ENCODE assay signal across 23 mouse cellular contexts in the genomic region with DNA sequence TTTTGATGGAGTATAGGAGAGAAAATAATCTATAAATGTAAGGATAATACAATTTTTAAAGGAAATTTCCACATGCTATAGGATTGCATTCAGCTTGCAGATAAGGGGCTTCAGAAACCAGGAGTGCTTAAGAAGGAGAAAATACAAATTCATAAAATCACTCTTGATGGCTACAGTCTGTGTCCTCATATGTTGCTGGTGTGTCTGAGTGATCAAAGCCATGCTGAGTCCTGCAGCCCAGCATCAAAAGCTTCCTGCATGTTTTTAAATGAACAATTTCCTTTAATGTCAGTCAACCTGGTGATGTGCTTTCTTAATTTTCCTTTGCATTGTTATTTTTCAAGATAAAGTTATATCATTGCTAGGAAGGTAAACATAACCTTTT.
A peak's percentile ranks its signal among the peaks of the same experiment; 100 is the strongest.
DNase-seq lines count a peak whose midpoint lies in the region; ATAC-seq and TF ChIP-seq lines count a peak whose summit lies in the region.
"Had no signal": no experiment of that assay in that cellular context is flagged by ENCODE, and none has a peak within 500 bp of the region (broad histone marks: within the 10 kb centered on the region; RNA-seq: fewer than 3 reads in every experiment).

No protein-coding gene starts in this region.

- no peak overlapping the region for H3K27ac ChIP-seq in forebrain, embryonic 11.5 days (ENCODE audit: low read depth, low read length)
- H3K27ac ChIP-seq in forebrain, embryonic 12.5 days = no peak overlapping the region
- H3K27ac ChIP-seq in hindbrain, embryonic 11.5 days (ENCODE audit: low read depth, low read length) = no peak overlapping the region
- H3K27ac ChIP-seq in hindbrain, embryonic 10.5 days = no peak overlapping the region
- H3K27ac ChIP-seq in midbrain, embryonic 16.5 days (ENCODE audit: low read length) = no peak overlapping the region
- H3K27ac ChIP-seq: embryonic facial prominence, embryonic 13.5 days; heart, adult 2 months; hindbrain, embryonic 12.5 days had no signal

- no peak for DNase-seq in forebrain, embryonic 11.5 days (ENCODE audit: low spot score)
- no peak for DNase-seq in hindbrain, embryonic 11.5 days (ENCODE audit: low spot score)
- no peak for DNase-seq in hindbrain, embryonic 10.5 days (ENCODE audit: low spot score)
- peak; percentile 37 for DNase-seq in brain, embryonic 14.5 days (ENCODE audit: low read depth)
- DNase-seq in cerebellum, adult 11-12 months = no peak
- DNase-seq: adrenal gland, adult 8-10 months; adrenal gland, postnatal 36 days; B cell, adult 2 months; cerebellum, adult 11 months; cerebellum, adult 9-10 months; cerebellum, postnatal 36 days; gastrocnemius, postnatal 10 days; heart, adult 2 months had no signal

- H3K9me3 ChIP-seq in forebrain, embryonic 11.5 days (ENCODE audit: control insufficient read depth, low read length) = no peaks in the 10 kb centered on the region
- no peaks in the 10 kb centered on the region for H3K9me3 ChIP-seq in forebrain, embryonic 12.5 days
- H3K9me3 ChIP-seq in hindbrain, embryonic 11.5 days (ENCODE audit: control insufficient read depth, low read length) = no peaks in the 10 kb centered on the region
- no peaks in the 10 kb centered on the region for H3K9me3 ChIP-seq in hindbrain, embryonic 10.5 days
- H3K9me3 ChIP-seq in midbrain, embryonic 16.5 days (replicated peaks; ENCODE audit: control insufficient read depth, low read length, poor library complexity, severe bottlenecking) = no peaks in the 10 kb centered on the region
- H3K9me3 ChIP-seq: embryonic facial prominence, embryonic 13.5 days; heart, embryonic 12.5 days; hindbrain, embryonic 12.5 days had no signal

- no peaks in the 10 kb centered on the region for H3K27me3 ChIP-seq in forebrain, embryonic 11.5 days (ENCODE audit: control insufficient read depth, insufficient read depth, low read length)
- H3K27me3 ChIP-seq in forebrain, embryonic 12.5 days = no peaks in the 10 kb centered on the region
- H3K27me3 ChIP-seq in hindbrain, embryonic 11.5 days (ENCODE audit: control insufficient read depth, insufficient read depth, low read length) = no peaks in the 10 kb centered on the region
- no peaks in the 10 kb centered on the region for H3K27me3 ChIP-seq in hindbrain, embryonic 10.5 days (ENCODE audit: insufficient read depth, poor library complexity, severe bottlenecking)
- H3K27me3 ChIP-seq in midbrain, embryonic 16.5 days (ENCODE audit: control insufficient read depth, insufficient read depth, low read depth, low read length) = no peaks in the 10 kb centered on the region
- H3K27me3 ChIP-seq: embryonic facial prominence, embryonic 13.5 days; heart, embryonic 12.5 days; hindbrain, embryonic 12.5 days had no signal

- no peaks in the 10 kb centered on the region for H3K4me1 ChIP-seq in forebrain, embryonic 11.5 days (replicated peaks; ENCODE audit: control insufficient read depth, insufficient read depth, low read length)
- H3K4me1 ChIP-seq in forebrain, embryonic 12.5 days = no peaks in the 10 kb centered on the region; the same call in 1 of the 2 replicates
- H3K4me1 ChIP-seq in hindbrain, embryonic 11.5 days (replicated peaks; ENCODE audit: control insufficient read depth, insufficient read depth, low read length) = no peaks in the 10 kb centered on the region
- H3K4me1 ChIP-seq in hindbrain, embryonic 10.5 days (replicated peaks) = 0 out of 2 replicates have a peak, but pooled peaks cover 6% of the 10 kb centered on the region
- H3K4me1 ChIP-seq in midbrain, embryonic 16.5 days (ENCODE audit: control insufficient read depth, insufficient read depth, low read length) = peaks cover 2% of the 10 kb centered on the region; the same call in 1 of the 2 replicates
- H3K4me1 ChIP-seq: embryonic facial prominence, embryonic 13.5 days; heart, embryonic 12.5 days; hindbrain, embryonic 12.5 days had no signal

- H3K4me3 ChIP-seq in forebrain, embryonic 11.5 days (ENCODE audit: low read depth, low read length) = no peak overlapping the region
- no peak overlapping the region for H3K4me3 ChIP-seq in forebrain, embryonic 12.5 days (replicated peaks)
- H3K4me3 ChIP-seq in hindbrain, embryonic 11.5 days (ENCODE audit: low read depth, low read length) = no peak overlapping the region
- no peak overlapping the region for H3K4me3 ChIP-seq in hindbrain, embryonic 10.5 days
- H3K4me3 ChIP-seq in midbrain, embryonic 16.5 days (ENCODE audit: low read depth, low read length) = no peak overlapping the region
- H3K4me3 ChIP-seq: embryonic facial prominence, embryonic 13.5 days; heart, adult 2 months; heart, embryonic 12.5 days; hindbrain, embryonic 12.5 days had no signal

- H3K9ac ChIP-seq in forebrain, embryonic 11.5 days (ENCODE audit: low read length) = no peak overlapping the region
- no peak overlapping the region for H3K9ac ChIP-seq in forebrain, embryonic 12.5 days
- no peak overlapping the region for H3K9ac ChIP-seq in hindbrain, embryonic 11.5 days (ENCODE audit: low read depth, low read length)
- H3K9ac ChIP-seq in midbrain, embryonic 16.5 days (ENCODE audit: low read depth, low read length) = no peak overlapping the region
- H3K9ac ChIP-seq: embryonic facial prominence, embryonic 13.5 days; heart, embryonic 12.5 days; hindbrain, embryonic 12.5 days had no signal

- no peaks in the 10 kb centered on the region for H3K36me3 ChIP-seq in forebrain, embryonic 11.5 days (ENCODE audit: control insufficient read depth, insufficient read depth, low read length)
- H3K36me3 ChIP-seq in forebrain, embryonic 12.5 days (replicated peaks) = no peaks in the 10 kb centered on the region
- no peaks in the 10 kb centered on the region for H3K36me3 ChIP-seq in hindbrain, embryonic 11.5 days (ENCODE audit: control insufficient read depth, insufficient read depth, low read length)
- no peaks in the 10 kb centered on the region for H3K36me3 ChIP-seq in hindbrain, embryonic 10.5 days
- H3K36me3 ChIP-seq in midbrain, embryonic 16.5 days (ENCODE audit: control insufficient read depth, insufficient read depth, low read length) = no peaks in the 10 kb centered on the region
- H3K36me3 ChIP-seq: embryonic facial prominence, embryonic 13.5 days; G1E; heart, embryonic 12.5 days; hindbrain, embryonic 12.5 days had no signal

- ATAC-seq in forebrain, embryonic 11.5 days (replicated peaks; ENCODE audit: low FRiP score) = peak; percentile 52; the same call in 1 of the 2 replicates
- ATAC-seq in forebrain, embryonic 12.5 days (ENCODE audit: low FRiP score) = no peak
- ATAC-seq in hindbrain, embryonic 11.5 days (ENCODE audit: low FRiP score) = peak; percentile 48
- ATAC-seq in midbrain, embryonic 16.5 days = 0 out of 2 replicates have a peak, but pooled peaks have one; percentile 36
- ATAC-seq: CD4-positive, CD25-positive, alpha-beta regulatory T cell, adult 4 months; hindbrain, embryonic 16.5 days; inflammation-experienced regulatory T-cells, adult 6 months; intestine, postnatal 0 days had no signal

- no peak overlapping the region for H3K4me2 ChIP-seq in forebrain, embryonic 11.5 days (ENCODE audit: low read depth, low read length, severe bottlenecking)
- no peak overlapping the region for H3K4me2 ChIP-seq in forebrain, embryonic 12.5 days
- no peak overlapping the region for H3K4me2 ChIP-seq in hindbrain, embryonic 11.5 days (replicated peaks; ENCODE audit: low read depth, low read length)
- H3K4me2 ChIP-seq in midbrain, embryonic 16.5 days (ENCODE audit: low read length) = no peak overlapping the region
- H3K4me2 ChIP-seq: embryonic facial prominence, embryonic 13.5 days; heart, embryonic 12.5 days; hindbrain, embryonic 12.5 days had no signal

- TF ChIP-seq CTCF in brain, embryonic 14.5 days (IDR thresholded peaks at IDR 0.05; ENCODE audit: borderline replicate concordance, extremely low read depth, insufficient read depth, insufficient read length) = no peak

- TF ChIP-seq POLR2A in brain, embryonic 14.5 days (IDR thresholded peaks at IDR 0.05; ENCODE audit: borderline replicate concordance, extremely low read depth, insufficient read depth, insufficient read length, poor library complexity, severe bottlenecking) = no peak
